Mouse (Mus musculus): Measurements from ENCODE around the gene Tnfaip6. TPM values are rescaled to one million over a fixed set of nuclear protein-coding genes. Genes with fewer than 3 reads are reported as not detected.
"Not testable (repeated sequence)": the region's sequence is repeated elsewhere in the genome, so short reads cannot be mapped to it uniquely, and the experiment has no call there.

Tnfaip6 gene
- polyA plus RNA-seq, 1 experiment: 2.8 TPM

DNA sequence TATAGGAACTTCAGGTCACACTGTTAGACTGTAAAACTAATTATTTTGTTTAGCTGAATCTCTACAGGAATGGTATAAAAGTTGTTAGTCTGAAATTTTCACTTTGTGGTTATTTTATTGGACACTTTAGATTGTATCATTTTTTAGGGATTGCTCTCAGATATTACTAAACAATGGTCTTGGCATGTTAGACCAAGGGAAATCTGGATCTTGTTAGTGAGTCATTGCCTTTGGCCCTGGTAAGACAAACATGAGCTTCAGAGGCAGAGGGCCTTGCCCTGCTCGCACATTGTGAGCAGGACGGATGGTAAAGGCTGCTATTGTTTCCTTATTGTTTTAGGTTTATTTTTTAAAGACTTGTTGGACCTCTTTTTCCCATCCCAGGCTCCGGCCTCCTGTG lies 31.4 kb upstream of the Tnfaip6 start:
- Histone ChIP-seq H3K9ac (ENCODE audit: low read depth, poor library complexity, severe bottlenecking) (no peak overlapping the region), H3K36me3 (ENCODE audit: control insufficient read depth, insufficient read depth, low read length, poor library complexity, severe bottlenecking) (no peaks in the 10 kb centered on the region), H3K9me3 (replicated peaks; ENCODE audit: control insufficient read depth, insufficient read depth, low read length, poor library complexity, severe bottlenecking) (no peaks in the 10 kb centered on the region; the same call in none of the 2 replicates), H3K4me1 (ENCODE audit: control insufficient read depth, insufficient read depth, low read length) (no peaks in the 10 kb centered on the region), H3K27ac (ENCODE audit: insufficient read depth, low read length) (no peak overlapping the region), H3K27me3 (ENCODE audit: control insufficient read depth, insufficient read depth, low read length, poor library complexity, severe bottlenecking) (0 out of 2 replicates have a peak, but pooled peaks cover 1% of the 10 kb centered on the region), H3K4me3 (ENCODE audit: low read depth, low read length) (no peak overlapping the region)
- TF ChIP-seq EP300 (IDR thresholded peaks at IDR 0.05; ENCODE audit: insufficient read depth, low read depth, low read length): no peak
- TF ChIP-seq CTCF (IDR thresholded peaks at IDR 0.05; ENCODE audit: low read depth, low read length): no peak
- TF ChIP-seq POLR2A (IDR thresholded peaks at IDR 0.05; ENCODE audit: insufficient read depth, low read length): no peak

DNA sequence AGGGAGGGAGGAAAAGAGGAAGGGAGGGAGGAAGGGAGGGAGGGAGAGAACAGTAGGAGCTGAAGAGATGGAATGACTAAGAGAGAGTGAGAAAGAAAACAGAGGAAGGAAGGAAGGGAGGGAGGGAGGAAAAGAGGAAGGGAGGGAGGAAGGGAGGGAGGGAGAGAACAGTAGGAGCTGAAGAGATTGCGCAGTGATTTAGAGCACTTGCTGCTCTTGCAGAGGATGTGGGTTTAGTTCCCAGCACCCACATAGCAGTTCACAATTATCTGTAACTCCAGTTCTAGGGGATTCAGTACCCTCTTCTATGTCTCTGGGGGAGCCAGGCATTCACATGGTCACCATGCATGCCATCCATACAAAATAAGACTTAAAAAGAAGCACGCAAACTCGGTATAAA lies 26.0 kb upstream of the Tnfaip6 start:
- H3K27ac ChIP-seq (ENCODE audit: insufficient read depth, low read length); H3K36me3 ChIP-seq (ENCODE audit: control insufficient read depth, insufficient read depth, low read length, poor library complexity, severe bottlenecking); H3K4me3 ChIP-seq (ENCODE audit: low read depth, low read length); H3K9ac ChIP-seq (ENCODE audit: low read depth, poor library complexity, severe bottlenecking); H3K4me1 ChIP-seq (ENCODE audit: control insufficient read depth, insufficient read depth, low read length); H3K27me3 ChIP-seq (ENCODE audit: control insufficient read depth, insufficient read depth, low read length, poor library complexity, severe bottlenecking); H3K9me3 ChIP-seq (replicated peaks; ENCODE audit: control insufficient read depth, insufficient read depth, low read length, poor library complexity, severe bottlenecking): not testable (repeated sequence)

DNA sequence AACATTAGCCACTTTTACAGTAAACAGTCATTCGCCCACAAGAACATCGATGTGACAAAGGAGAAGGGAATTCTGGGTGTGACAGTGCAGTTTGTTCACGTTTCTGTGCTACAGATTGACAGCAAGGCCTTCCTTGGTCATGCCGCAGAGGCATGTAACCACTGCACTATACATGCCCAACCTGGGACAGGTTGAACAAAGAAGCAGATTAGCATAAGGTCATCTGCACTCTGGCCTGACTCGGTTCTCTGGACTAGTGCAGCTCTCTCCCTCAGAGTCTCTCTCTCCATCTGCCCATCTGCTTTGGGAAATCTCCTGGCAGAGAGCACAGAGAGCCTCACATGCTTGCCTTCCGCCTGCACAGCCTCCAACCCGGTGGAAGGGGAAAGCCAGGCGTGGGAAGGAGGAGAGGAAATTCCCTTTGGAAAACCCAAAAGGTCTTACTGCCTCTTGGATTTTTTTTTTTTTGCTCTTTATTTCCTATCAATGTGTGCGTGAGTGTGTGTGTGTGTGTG lies 24.4 kb upstream of the Tnfaip6 start:
- Histone ChIP-seq H3K9ac (ENCODE audit: low read depth, poor library complexity, severe bottlenecking) (no peak overlapping the region), H3K4me3 (ENCODE audit: low read depth, low read length) (no peak overlapping the region)
- TF ChIP-seq EP300 (IDR thresholded peaks at IDR 0.05; ENCODE audit: insufficient read depth, low read depth, low read length): no peak
- no peak for TF ChIP-seq CTCF (IDR thresholded peaks at IDR 0.05; ENCODE audit: low read depth, low read length)
- TF ChIP-seq POLR2A (IDR thresholded peaks at IDR 0.05; ENCODE audit: insufficient read depth, low read length): no peak

DNA sequence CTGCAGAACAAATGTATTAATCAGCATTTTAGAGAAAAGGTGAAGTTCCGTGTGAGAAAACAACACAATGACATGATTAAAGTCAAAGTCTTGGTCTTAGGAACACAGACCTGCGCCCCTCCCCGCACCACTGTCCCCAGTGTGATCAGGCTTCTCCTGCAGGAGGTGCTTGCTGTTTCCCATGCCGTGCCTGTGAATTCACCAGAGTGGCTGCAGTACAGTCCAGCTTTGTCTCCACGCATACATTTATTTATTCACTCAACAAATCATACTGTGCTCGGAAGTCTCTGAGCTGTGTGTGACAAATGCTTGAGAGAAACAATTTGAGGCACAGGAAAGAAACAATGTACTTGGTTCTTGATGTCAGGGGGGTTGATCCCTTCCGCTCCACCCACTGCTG lies 21.4 kb upstream of the Tnfaip6 start:
- Histone ChIP-seq H3K9me3 (replicated peaks; ENCODE audit: control insufficient read depth, insufficient read depth, low read length, poor library complexity, severe bottlenecking) (no peaks in the 10 kb centered on the region), H3K9ac (ENCODE audit: low read depth, poor library complexity, severe bottlenecking) (no peak overlapping the region), H3K27ac (ENCODE audit: insufficient read depth, low read length) (no peak overlapping the region), H3K27me3 (ENCODE audit: control insufficient read depth, insufficient read depth, low read length, poor library complexity, severe bottlenecking) (no peaks in the 10 kb centered on the region), H3K4me1 (ENCODE audit: control insufficient read depth, insufficient read depth, low read length) (no peaks in the 10 kb centered on the region), H3K36me3 (ENCODE audit: control insufficient read depth, insufficient read depth, low read length, poor library complexity, severe bottlenecking) (no peaks in the 10 kb centered on the region), H3K4me3 (ENCODE audit: low read depth, low read length) (no peak overlapping the region)
- TF ChIP-seq CTCF (IDR thresholded peaks at IDR 0.05; ENCODE audit: low read depth, low read length): no peak
- no peak for TF ChIP-seq EP300 (IDR thresholded peaks at IDR 0.05; ENCODE audit: insufficient read depth, low read depth, low read length)
- TF ChIP-seq POLR2A (IDR thresholded peaks at IDR 0.05; ENCODE audit: insufficient read depth, low read length): no peak

More for the DNA sequence above, 24.4 kb upstream of the Tnfaip6 start:
- no peaks in the 10 kb centered on the region for H3K4me1 ChIP-seq (ENCODE audit: control insufficient read depth, insufficient read depth, low read length)
- no peaks in the 10 kb centered on the region for H3K36me3 ChIP-seq (ENCODE audit: control insufficient read depth, insufficient read depth, low read length, poor library complexity, severe bottlenecking)
- H3K27me3 ChIP-seq (ENCODE audit: control insufficient read depth, insufficient read depth, low read length, poor library complexity, severe bottlenecking): 0 out of 2 replicates have a peak, but pooled peaks cover 1% of the 10 kb centered on the region
- H3K9me3 ChIP-seq (replicated peaks; ENCODE audit: control insufficient read depth, insufficient read depth, low read length, poor library complexity, severe bottlenecking): no peaks in the 10 kb centered on the region; the same call in 1 of the 2 replicates
- H3K27ac ChIP-seq (ENCODE audit: insufficient read depth, low read length): no peak overlapping the region

DNA sequence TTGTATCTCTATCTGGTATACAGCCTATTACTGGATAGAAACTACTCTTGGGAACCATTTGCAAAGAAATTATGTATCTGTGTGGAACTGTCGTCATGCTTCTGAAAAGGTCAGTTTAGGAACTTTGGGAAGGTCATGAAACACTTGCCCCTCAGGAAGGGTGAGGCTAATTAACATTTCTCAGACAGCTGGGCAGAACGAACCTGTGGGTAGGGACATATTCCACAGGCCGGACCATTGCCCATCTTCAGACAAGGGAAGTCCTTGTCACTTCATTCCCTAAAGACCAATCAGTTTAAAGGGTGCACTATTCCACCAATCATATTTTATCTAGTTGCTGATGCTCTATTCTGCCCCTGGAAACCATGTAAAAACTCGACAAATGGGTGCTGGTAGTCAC lies 10.7 kb upstream of the Tnfaip6 start:
- Histone ChIP-seq H3K27me3 (ENCODE audit: control insufficient read depth, insufficient read depth, low read length, poor library complexity, severe bottlenecking) (no peaks in the 10 kb centered on the region; the same call in 1 of the 2 replicates), H3K36me3 (ENCODE audit: control insufficient read depth, insufficient read depth, low read length, poor library complexity, severe bottlenecking) (no peaks in the 10 kb centered on the region), H3K9me3 (replicated peaks; ENCODE audit: control insufficient read depth, insufficient read depth, low read length, poor library complexity, severe bottlenecking) (no peaks in the 10 kb centered on the region), H3K4me1 (ENCODE audit: control insufficient read depth, insufficient read depth, low read length) (no peaks in the 10 kb centered on the region), H3K9ac (ENCODE audit: low read depth, poor library complexity, severe bottlenecking) (no peak overlapping the region), H3K4me3 (ENCODE audit: low read depth, low read length) (no peak overlapping the region), H3K27ac (ENCODE audit: insufficient read depth, low read length) (no peak overlapping the region)
- TF ChIP-seq CTCF (IDR thresholded peaks at IDR 0.05; ENCODE audit: low read depth, low read length) (no peak), EP300 (IDR thresholded peaks at IDR 0.05; ENCODE audit: insufficient read depth, low read depth, low read length) (no peak), POLR2A (IDR thresholded peaks at IDR 0.05; ENCODE audit: insufficient read depth, low read length) (no peak)

DNA sequence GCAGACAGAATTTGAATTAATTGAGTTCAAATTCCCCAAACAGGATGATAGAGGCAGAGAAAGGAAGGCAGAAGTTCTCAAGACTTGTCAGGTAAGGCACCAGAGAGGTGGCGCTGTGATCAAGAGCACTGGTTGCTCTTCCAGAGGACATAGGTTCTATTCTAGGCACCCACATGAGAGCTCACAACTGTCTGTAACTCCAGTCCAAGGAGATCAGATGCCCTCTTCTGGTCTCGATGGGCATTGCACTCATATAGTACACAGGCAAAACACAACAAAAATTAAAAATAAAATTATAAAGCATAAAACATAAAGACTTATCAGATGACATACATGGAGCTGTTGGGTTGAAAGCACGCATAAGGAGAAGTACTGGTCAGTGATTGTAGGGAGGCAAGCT lies 8.4 kb upstream of the Tnfaip6 start:
- Histone ChIP-seq H3K27me3 (ENCODE audit: control insufficient read depth, insufficient read depth, low read length, poor library complexity, severe bottlenecking) (no peaks in the 10 kb centered on the region; the same call in 1 of the 2 replicates), H3K36me3 (ENCODE audit: control insufficient read depth, insufficient read depth, low read length, poor library complexity, severe bottlenecking) (no peaks in the 10 kb centered on the region), H3K4me1 (ENCODE audit: control insufficient read depth, insufficient read depth, low read length) (no peaks in the 10 kb centered on the region), H3K9ac (ENCODE audit: low read depth, poor library complexity, severe bottlenecking) (no peak overlapping the region), H3K27ac (ENCODE audit: insufficient read depth, low read length) (no peak overlapping the region), H3K4me3 (ENCODE audit: low read depth, low read length) (no peak overlapping the region), H3K9me3 (replicated peaks; ENCODE audit: control insufficient read depth, insufficient read depth, low read length, poor library complexity, severe bottlenecking) (no peaks in the 10 kb centered on the region)
- TF ChIP-seq EP300 (IDR thresholded peaks at IDR 0.05; ENCODE audit: insufficient read depth, low read depth, low read length) (no peak), CTCF (IDR thresholded peaks at IDR 0.05; ENCODE audit: low read depth, low read length) (peak; percentile 23)

Measured in ES-Bruce4 (cell line).